Mouse (Mus musculus): ENCODE measurements around the gene Smim6.

DNA sequence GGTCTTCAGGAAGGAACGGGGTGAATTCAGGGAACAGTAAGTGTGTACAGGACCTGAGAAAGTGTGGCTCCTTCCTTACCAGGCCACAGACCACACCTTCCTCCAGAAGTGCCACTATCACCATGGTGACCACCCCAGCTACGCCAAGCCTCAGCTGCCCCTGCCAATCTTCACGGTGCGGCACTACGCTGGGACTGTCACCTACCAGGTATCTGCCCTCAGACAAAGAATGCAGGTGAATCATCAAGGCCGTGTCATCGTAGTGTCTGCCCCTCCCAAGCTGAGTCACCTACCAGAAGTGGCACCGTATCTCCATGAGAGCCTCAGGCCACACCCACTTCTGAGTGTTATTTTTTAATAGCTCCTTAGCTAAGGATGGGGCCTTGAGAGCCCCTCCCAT lies 42.4 kb upstream of the Smim6 start:
- TF ChIP-seq CTCF (IDR thresholded peaks at IDR 0.05; ENCODE audit: insufficient read depth, low read depth, low read length) (no peak), POLR2A (IDR thresholded peaks at IDR 0.05; ENCODE audit: insufficient read depth, low read depth, low read length) (no peak)

All from olfactory bulb, adult 2 months (tissue).